Mouse (Mus musculus) frontal cortex, postnatal 14 days (tissue): Measurements from ENCODE around the gene Scaf1.
A peak's percentile ranks its signal among the peaks of the same experiment; 100 is the strongest.
"Not testable (repeated sequence)": the region's sequence is repeated elsewhere in the genome, so short reads cannot be mapped to it uniquely, and the experiment has no call there.

ENCODE experiments used
- DNase-seq, 2 experiments: peaks; one replicate each; pipeline ENCODE4 v3.0.0; 2022; ENCODE audit warnings: low spot score in 2 of 2

Scaf1 gene

GRCm38 (mm10) chr7:45045741-45046140, 29.6 kb upstream of the Scaf1 start:
- no peak for DNase-seq

- no peak for DNase-seq
These were observed 27.1 kb upstream of the Scaf1 start for GRCm38 (mm10) chr7:45043307-45043706.

- DNase-seq = no peak
These were observed 24.7 kb upstream of the Scaf1 start for GRCm38 (mm10) chr7:45040851-45041250.

GRCm38 (mm10) chr7:45038411-45038810, 22.2 kb upstream of the Scaf1 start:
- no peak for DNase-seq

GRCm38 (mm10) chr7:45037720-45038361, 21.7 kb upstream of the Scaf1 start:
- DNase-seq = peak in 1 of 2 experiments; percentile 42

GRCm38 (mm10) chr7:45036702-45037101, 20.5 kb upstream of the Scaf1 start:
- no peak for DNase-seq

GRCm38 (mm10) chr7:45035631-45036030, 19.5 kb upstream of the Scaf1 start:
- no peak for DNase-seq

GRCm38 (mm10) chr7:45033722-45034359, 17.7 kb upstream of the Scaf1 start:
- DNase-seq = no peak

- no peak for DNase-seq
These were observed 14.7 kb upstream of the Scaf1 start for GRCm38 (mm10) chr7:45030857-45031256.

GRCm38 (mm10) chr7:45029995-45030394, 13.8 kb upstream of the Scaf1 start:
- DNase-seq = no peak

GRCm38 (mm10) chr7:45028351-45028750, 12.2 kb upstream of the Scaf1 start:
- peak in 1 of 2 experiments; percentile 7 for DNase-seq

GRCm38 (mm10) chr7:45027761-45028160, 11.6 kb upstream of the Scaf1 start:
- DNase-seq = no peak

- no peak for DNase-seq
These were observed 10.1 kb upstream of the Scaf1 start for GRCm38 (mm10) chr7:45026256-45026655.

- peak in 1 of 2 experiments; percentile 12 for DNase-seq
These were observed 9.5 kb upstream of the Scaf1 start for GRCm38 (mm10) chr7:45025601-45026220.

GRCm38 (mm10) chr7:45024281-45025248, 8.4 kb upstream of the Scaf1 start:
- DNase-seq = no peak

- not testable (repeated sequence) for DNase-seq
These were observed 7.5 kb upstream of the Scaf1 start for GRCm38 (mm10) chr7:45023711-45024110.

GRCm38 (mm10) chr7:45020225-45020624, 4.1 kb upstream of the Scaf1 start:
- DNase-seq = no peak

- DNase-seq = peak in 1 of 2 experiments; percentile 22
These were observed 2.9 kb upstream of the Scaf1 start for GRCm38 (mm10) chr7:45019031-45019571.

GRCm38 (mm10) chr7:45017242-45018061, 1.3 kb upstream of the Scaf1 start, which contains the start of gene Rras:
Gene Rras, plus strand, starts transcription at chr7:45017961.
- peak; percentile 77 to 85 for DNase-seq

GRCm38 (mm10) chr7:45016761-45017160, 598 bp upstream of the Scaf1 start:
- DNase-seq = no peak
